Mouse (Mus musculus) layer of hippocampus, adult 9-11 months (tissue): Measurements from ENCODE around the gene Fry.

ENCODE experiments used
- DNase-seq: peaks from one replicate; pipeline ENCODE4 v3.0.0; 2022

Fry gene

DNA sequence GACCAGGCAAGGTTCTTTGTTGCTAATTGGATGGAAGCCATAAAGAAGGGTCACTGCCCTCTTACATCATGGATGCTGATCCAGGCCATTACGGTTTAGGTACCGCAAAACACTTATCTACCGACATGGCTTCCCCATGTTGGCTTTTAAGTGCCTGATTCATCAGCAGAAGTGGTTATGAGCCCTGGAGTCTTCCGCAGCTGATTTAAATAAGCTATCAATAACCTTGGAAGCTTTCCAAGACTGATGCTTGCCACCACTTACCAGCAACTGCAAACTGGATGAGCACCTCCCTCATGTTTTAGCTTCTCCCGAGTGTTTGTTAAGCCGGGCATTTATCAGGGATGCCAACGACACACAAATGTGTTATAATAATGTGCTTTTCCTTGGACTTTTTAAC is 12.7 kb downstream of the Fry start:
- no peak for DNase-seq

DNA sequence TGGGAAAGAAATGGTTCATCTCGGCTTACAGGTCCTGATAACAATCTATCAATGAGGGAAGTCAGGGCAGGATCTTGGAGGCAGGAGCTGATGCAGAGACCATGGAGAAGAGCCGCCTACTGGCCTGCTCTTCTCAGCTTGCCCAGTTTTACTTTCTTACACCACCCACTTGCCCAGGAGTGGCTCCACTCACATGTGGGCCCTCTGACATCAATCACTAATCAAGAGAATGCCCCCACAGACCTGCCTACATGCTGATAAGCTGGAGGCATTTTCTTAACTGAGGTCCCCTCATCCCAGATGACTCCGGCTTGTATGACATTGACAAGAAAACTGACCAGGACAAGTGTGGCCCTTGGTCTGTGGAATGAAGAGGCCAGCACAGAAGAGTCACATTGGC is 16.2 kb downstream of the Fry start:
- no peak for DNase-seq

- DNase-seq = no peak
Measured at GRCm38 (mm10) chr5:150135529-150135928, 17.1 kb downstream of the Fry start.

DNA sequence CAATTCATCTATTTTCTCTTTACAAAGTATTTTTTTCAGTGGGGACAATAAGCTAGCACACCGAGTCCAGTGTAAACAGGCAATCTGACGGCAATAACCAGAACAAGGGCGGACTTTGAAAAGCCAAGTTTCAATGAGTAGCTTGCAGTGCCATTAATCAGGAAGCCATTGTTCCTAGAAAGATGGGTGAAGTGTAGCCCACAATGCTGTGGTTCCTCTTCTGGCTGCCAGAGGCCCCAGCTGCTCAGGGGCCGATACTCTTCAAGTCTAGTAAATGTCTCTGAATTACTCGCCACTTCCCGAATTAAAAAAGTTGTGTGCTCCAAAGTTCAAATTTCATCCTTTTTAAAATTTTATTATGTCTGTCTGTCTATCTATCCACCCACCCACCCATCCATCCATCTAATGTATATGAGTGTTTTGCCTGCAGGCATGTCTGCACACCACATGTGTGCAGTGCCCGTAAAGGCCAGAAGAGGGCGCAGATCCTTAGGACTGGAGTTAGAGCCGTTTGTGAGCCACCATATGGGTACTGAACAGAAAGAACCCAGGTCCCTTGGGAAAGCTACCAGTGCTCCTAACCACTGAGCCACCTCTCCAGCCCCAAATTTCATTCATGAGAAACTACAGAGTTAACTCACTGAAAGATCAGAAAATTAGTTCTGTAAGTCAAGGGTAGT is 19.5 kb downstream of the Fry start:
- DNase-seq = no peak

- DNase-seq = no peak
Measured at GRCm38 (mm10) chr5:150140513-150140912, 22.1 kb downstream of the Fry start.

DNA sequence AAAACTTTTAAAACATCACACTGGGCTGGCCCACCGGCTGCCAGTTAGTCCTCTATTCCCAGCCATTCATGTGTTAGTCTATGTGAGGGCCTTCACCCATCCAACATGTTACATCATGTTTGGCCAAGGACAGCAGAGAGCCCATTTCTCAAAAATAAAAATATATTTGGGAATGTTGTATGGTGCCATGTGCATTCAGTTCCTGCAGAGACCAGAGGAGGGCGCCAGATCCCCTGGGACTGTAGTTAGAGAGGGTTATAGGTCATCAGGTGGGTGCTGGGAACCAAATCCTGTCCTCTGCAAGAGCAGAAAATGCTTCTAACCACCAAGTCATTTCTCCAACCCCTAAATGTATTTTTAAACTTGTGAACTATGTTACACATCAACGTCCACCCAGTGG is 27.5 kb downstream of the Fry start:
- no peak for DNase-seq

DNA sequence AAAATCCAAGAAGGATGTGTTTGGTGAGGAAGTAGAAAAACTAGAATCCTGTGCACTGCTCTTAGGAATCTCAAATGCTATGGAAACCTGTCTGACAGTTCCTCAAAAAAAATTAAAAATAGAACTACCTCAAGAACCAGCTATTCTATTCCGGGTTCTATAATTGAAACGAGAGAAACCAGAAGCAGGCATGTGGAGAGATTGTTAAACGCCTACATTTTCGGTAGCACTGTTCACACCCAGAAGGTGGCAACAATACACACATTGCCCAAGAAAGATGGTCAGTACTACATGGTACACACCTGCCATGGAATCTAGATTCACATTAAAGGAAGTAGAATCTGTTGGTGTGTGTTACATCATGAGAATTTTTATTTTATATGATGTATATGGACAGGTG is 28.2 kb downstream of the Fry start:
- no peak for DNase-seq

DNA sequence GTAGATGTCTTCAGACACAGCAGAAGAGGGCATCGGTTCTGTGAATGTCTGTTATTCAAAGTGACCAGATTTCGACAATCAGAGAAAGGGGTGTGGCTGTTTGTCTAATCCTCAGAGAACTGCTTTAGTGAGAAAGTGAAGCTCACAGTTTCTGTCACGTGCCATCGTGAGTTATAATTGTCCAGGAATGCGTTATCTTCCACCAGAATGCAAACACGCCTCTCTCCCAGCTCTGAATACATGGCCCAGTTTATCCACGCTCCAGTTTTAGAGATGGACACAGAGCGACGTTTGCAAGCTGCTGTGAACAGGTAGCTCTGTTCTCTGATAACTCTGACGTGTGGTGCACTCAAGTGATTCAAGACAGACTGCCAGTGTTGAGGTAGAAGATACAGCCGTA is 31.3 kb downstream of the Fry start:
- DNase-seq = no peak

- DNase-seq = no peak
Measured at GRCm38 (mm10) chr5:150150986-150151385, 32.5 kb downstream of the Fry start.

DNA sequence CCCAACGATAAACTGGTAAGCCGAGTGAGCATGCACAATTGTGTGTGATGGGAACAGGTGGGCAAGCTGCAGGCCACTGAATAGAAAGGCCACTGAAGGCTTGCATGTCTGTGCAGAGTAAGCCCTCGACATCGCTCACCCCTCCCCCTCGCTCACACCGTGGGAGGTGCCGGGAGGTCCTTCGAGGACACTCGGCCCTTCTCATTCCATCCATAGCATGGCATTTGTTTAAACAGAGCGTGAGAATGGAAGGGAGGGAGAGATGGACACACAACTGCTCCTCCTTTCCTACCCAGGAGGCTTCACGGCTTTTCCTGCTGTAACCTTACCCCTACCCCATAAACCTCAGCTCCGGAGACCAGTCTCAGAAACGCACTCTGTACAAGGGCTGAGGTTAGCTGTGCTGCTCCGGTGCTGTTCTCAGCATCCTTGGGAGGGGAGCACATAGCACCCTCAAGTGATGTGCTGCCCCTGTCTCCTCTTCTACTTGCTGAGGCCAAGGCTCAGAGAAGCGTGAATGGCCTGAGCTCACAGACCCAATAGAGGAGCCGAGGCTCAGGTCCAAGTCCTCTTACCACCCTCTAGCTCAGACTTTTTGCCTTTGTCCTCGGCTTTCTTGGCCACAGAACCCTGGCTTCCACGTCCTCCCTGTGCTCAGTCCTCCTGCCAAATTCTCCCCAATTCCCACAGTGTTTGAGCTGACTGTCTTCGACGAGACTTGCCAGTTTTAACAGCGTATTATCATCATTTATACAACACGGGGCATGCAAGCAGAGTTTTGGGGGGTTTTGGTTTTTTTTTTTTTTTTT is 33.8 kb downstream of the Fry start:
- peak; percentile 45 for DNase-seq

DNA sequence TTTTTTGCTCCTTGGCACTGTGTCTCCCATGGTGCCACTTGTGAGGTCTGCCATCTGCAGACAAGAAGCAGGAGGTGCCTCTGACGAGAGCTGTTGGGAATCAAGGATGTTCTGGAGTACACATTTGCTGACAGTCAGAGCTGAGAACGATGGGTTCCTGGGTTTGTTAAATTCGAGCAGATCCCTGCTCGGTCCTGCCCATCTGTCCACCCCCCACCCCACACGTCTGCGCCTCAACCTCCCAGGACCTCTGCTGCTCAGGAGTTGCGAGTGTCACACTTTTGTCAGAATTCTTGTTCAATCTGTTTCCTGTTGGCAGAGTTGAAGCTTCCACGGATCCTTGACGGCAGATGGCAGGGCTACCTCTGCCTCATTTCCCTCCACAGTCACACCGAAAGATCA is 34.4 kb downstream of the Fry start:
- peak; percentile 69 for DNase-seq

- DNase-seq = no peak
Measured at GRCm38 (mm10) chr5:150155388-150155787, 36.9 kb downstream of the Fry start.

DNA sequence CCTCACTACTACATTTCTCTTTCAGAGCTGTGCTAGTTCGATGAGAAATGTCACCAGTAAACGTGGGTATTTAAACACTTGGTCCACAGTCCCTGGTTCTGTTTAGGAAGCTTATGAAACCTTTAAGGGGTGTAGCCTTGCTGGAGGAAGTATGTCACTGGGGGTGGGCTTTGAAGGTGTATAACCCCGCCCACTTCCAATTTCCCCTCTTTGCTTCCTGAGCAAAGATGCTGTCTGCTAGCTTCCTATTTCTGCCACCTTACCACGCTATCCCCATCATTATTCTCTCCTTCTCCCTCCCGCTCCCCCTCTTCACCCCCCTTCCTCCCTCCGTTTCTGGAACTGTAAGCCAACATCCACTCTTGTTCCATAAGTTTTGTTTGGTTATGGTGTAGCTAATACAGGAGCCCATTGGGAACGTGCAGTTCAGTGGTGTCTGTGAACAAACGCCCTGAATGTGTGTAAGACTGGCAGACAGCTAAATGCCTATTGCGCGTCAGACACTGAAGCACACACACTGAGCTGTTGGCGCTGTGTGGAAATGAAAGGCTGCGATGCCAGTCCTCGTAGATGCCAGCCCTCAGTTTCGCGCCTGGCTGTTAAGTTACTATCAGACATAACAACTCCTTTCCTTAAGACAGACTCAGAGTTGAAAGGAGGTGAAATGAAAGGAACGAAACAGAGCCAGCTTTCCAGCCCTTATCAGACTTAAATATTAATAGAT is 37.8 kb downstream of the Fry start:
- peak; percentile 42 for DNase-seq

- DNase-seq = no peak
Measured at GRCm38 (mm10) chr5:150157682-150158081, 39.2 kb downstream of the Fry start.

DNA sequence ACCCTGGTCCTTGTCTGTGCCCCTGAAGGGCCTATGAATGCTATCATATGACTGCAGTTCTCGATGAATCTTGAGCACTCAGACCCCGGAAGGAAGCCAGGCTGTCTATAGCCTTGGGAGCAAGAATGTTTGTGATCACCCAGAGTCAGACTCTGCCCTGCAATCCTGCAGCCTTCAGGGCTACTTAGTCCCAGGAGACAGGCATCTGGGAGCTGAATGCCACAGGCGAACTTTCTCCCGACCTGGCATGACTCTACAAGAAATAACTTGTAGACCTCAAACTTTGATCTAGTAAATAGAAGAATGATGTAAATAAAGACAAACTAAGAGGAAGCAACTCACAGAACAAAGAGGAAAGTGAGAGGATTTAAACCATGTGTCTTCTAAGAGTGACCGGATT is 40.7 kb downstream of the Fry start:
- no peak for DNase-seq

GRCm38 (mm10) chr5:150161193-150161592 is 42.7 kb downstream of the Fry start:
- no peak for DNase-seq

DNA sequence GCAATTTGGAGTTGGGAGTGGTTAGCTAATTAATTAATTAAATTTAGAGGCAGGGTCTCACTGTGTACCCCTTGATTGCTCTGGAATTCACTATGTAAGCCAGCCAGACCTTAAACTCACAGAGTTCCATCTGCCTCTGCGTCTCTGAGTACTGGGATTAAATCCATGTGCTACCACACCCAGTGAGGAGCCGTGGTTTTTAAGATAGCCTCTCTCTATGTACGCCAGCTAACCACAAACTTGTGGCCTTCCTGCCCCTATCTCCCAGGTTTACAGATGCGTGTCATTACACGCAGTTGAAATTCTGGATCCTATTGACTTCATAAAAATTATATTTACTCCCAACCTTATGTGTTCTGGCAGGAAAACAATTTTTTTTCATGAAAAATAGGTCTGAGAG is 43.5 kb downstream of the Fry start:
- no peak for DNase-seq

DNA sequence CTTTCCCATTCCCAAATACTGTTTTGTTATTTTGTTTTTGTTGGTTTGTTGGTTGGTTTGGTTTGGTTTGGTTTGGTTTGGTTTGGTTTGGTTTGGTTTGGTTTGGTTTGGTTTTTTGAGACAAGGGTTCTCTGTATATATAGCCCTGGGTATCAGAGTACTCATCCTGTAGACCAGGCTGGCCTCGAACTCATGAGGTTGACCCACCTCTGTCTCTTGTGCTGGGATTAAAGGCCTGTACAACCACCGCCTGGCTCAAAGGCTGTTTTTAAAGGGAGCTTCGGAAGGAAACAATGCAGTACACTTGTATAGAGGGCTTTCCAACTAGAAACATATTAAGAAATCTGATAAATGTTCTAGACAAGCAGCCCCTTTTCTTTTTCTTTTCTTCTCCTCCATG is 46.2 kb downstream of the Fry start:
- DNase-seq = no peak

- DNase-seq = no peak
Measured at GRCm38 (mm10) chr5:150166811-150167210, 48.4 kb downstream of the Fry start.

GRCm38 (mm10) chr5:150167287-150167686 is 48.8 kb downstream of the Fry start:
- DNase-seq = no peak

- peak; percentile 69 for DNase-seq
Measured at GRCm38 (mm10) chr5:150168712-150169111, 50.3 kb downstream of the Fry start.

GRCm38 (mm10) chr5:150171562-150171961 is 53.1 kb downstream of the Fry start:
- DNase-seq = no peak

DNA sequence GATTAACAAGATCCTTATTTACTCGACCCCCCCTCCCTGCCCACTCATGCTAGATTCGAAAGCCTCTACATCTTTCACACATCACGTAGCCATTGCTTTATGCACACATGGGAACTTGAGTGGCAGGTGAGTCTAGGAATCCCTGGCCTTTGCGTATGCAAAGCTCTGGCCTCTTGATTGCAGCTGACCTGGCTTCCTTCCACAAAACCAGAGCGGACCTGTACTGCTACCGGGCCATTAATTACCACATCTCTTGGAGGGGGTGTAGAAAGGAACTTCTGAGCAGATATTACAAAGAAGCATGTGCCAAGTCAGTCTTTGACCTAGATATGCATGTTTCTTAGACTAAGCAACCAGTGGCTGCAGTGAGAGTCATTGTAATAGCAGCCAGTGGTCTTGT is 55.4 kb downstream of the Fry start:
- DNase-seq = no peak

- no peak for DNase-seq
Measured at GRCm38 (mm10) chr5:150174950-150175349, 56.5 kb downstream of the Fry start.
